Mouse (Mus musculus) hindbrain, embryonic 10.5 days (tissue): ENCODE results near the gene Med22. TPM values are rescaled to one million over a fixed set of nuclear protein-coding genes. Genes with fewer than 3 reads are reported as not detected.

Experiments
- DNase-seq: peaks from one replicate; pipeline ENCODE4 v3.0.0-alpha.2; 2017; ENCODE audit warnings: low spot score
- H3K27ac ChIP-seq: fragments of 300-500 bp; sonication (generic); 2 replicates; pipeline ENCODE4 v1.5.1; 2016; ENCODE audit warnings: mild to moderate bottlenecking, moderate library complexity
- H3K27me3 ChIP-seq: fragments of 300-500 bp; sonication (generic); 2 replicates; pipeline ENCODE4 v1.6.1; 2016; ENCODE audit warnings: mild to moderate bottlenecking; ENCODE audit not compliant: poor library complexity, insufficient read depth, severe bottlenecking
- H3K36me3 ChIP-seq: fragments of 300-500 bp; sonication (generic); 2 replicates; pipeline ENCODE4 v1.6.1; 2016; ENCODE audit warnings: mild to moderate bottlenecking, moderate library complexity
- H3K4me1 ChIP-seq: fragments of 300-500 bp; sonication (generic); replicated peaks from 2 replicates; pipeline ENCODE4 v1.6.1; 2016; ENCODE audit warnings: mild to moderate bottlenecking
- H3K4me3 ChIP-seq: fragments of 300-500 bp; sonication (generic); 2 replicates; pipeline ENCODE4 v1.5.1; 2016; ENCODE audit warnings: mild to moderate bottlenecking, moderate library complexity
- H3K9me3 ChIP-seq: fragments of 300-500 bp; sonication (generic); 2 replicates; pipeline ENCODE4 v1.6.1; 2016; ENCODE audit warnings: mild to moderate bottlenecking, moderate library complexity
- WGBS: fragments of 180-500 bp; shearing (Covaris S2); methylation state at CpG from one replicate; pipeline ENCODE4 v1.1.7; 2016; 5-methylcytosine and 5-hydroxymethylcytosine counted together
- polyA plus RNA-seq: library from polyadenylated mRNA; unstranded; fragments of >200 nt; fragmentation: Nextera tagmentation; extraction: Ambion mirVana; gene quantifications from 2 replicates; pipeline ENCODE4 v1.2.1, GENCODE M21; 2016

Med22 gene
- polyA plus RNA-seq, 1 experiment from 2014 or later, result 130 TPM

DNA sequence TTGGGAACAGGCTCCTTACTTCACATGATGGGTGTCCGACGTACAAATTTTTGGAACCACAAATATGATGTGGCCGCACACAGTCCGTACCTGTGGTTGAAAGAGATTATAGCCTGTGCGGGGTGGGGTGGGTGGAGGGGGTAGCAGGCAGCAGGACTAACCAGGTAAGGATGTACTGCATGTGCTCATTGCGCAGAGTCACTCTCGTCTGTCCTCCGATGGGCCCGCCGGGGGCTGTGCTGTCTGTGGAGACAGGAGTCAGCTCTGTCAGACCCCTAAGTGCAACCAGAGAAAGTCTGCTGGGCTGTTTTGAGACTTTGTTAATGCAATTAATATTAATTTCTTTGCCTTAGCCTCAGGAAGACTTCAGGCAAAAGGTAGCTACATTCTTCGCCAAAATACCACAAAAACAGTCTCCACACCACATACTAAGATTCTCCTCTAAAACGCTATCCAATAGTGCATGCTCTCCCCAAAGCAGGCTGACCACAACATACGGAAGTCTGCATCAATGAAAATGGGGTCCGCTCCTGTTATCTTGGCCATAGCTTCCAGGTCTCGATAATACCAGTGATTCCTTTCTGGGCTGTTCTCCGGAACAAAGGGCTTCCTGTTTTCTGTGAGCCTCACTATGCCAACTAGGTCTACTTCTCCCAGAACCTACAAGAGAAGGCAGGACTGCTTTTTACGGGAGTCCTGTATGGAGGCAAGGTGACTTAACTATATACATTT, 3.1 kb upstream of the Med22 start:
- WGBS, result 88% methylated on average over 17 of the region's 17 CpGs
- DNase-seq, result no peak
- Histone ChIP-seq H3K27ac (no peak overlapping the region), H3K4me3 (no peak overlapping the region), H3K9me3 (no peaks in the 10 kb centered on the region), H3K27me3 (no peaks in the 10 kb centered on the region), H3K4me1 (peaks cover 73% of the 10 kb centered on the region), H3K36me3 (peaks cover 58% of the 10 kb centered on the region)

DNA sequence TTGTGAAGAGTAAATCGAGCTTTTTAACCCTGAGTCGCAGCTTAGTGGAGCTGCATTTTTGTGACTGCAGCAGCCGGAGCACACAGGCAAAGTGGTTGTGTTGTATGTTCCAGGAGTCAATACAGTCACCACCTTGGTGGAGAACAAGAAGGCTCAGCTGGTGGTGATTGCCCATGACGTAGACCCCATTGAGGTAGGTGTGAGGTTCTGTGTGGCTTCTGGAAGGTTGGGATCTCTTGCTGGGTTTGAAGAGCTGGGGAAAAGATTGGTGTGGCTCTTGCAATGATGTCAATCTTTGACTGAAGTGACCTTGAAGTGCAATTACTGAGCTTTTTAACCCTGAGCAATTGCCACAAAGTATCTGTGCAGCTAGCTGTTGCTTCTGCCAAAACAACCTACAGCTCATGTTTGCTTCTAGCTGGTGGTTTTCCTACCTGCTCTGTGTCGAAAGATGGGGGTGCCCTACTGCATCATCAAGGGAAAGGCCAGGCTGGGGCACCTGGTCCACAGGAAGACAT, 1.8 kb upstream of the Med22 start:
- no peak for DNase-seq
- Histone ChIP-seq H3K36me3 (peaks cover 58% of the 10 kb centered on the region), H3K9me3 (no peaks in the 10 kb centered on the region), H3K27me3 (no peaks in the 10 kb centered on the region), H3K4me3 (peak overlapping the region; percentile 95), H3K4me1 (peaks cover 76% of the 10 kb centered on the region), H3K27ac (0 out of 2 replicates have a peak overlapping the region, but pooled peaks have one; percentile 23)
- 79% methylated on average over 5 of the region's 5 CpGs for WGBS

DNA sequence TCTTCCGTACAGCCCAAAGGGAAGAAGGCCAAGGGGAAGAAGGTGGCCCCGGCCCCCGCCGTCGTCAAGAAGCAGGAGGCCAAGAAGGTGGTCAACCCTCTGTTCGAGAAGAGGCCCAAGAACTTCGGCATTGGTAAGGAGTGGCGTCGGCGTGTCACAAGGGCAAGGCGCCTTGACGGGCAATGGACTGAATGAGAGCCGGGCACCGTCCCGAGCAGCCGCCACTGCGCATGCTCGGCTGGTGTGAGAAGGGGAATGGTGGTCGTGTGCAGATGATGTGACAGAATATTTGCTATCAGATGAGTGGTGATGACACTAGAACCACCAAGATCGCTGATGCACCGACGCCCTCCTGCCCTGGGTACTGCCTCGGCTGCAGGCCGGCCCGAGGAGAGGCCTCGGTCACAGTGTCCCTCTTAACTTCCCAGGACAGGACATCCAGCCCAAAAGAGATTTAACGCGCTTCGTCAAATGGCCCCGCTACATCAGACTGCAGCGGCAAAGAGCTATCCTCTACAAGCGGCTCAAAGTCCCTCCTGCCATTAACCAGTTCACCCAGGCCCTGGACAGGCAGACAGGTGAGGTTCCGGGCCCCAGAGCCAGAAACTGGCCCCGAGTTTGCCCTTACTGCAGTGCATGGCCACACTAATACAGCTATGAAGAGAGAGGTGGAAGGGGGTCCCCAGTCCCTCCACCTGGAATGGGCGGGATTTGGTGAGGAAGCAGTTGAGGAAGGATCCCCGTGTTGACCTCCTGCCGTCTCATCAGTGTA, 703 bp upstream of the Med22 start:
- no peaks in the 10 kb centered on the region for H3K27me3 ChIP-seq
- no peaks in the 10 kb centered on the region for H3K9me3 ChIP-seq
- peaks cover 67% of the 10 kb centered on the region for H3K36me3 ChIP-seq
- no peak for DNase-seq
- H3K27ac ChIP-seq, result peak overlapping the region; percentile 95
- H3K4me1 ChIP-seq, result peaks cover 67% of the 10 kb centered on the region
- under 1% methylated on average over 37 of the region's 37 CpGs for WGBS
- peak overlapping the region; percentile 95 for H3K4me3 ChIP-seq

DNA sequence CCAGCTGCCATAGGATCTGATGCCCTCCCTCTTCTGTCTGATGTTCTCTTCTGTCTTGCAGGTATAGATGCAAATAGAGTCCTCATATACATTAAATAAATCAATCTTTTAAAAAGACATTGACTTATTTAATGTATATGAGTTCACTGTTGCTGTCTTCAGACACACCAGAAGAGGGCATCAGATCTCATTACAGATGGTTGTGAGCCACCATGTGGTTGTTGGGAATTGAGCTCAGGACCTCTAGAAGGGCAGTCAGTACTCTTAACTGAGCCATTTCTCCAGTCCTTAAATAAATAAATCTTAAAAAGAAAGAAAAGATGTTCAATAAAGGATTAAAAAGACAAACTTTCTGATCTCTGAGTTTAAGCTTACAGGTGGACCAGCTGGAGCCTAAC, 1.1 kb downstream of the Med22 start:
- peaks cover 51% of the 10 kb centered on the region for H3K4me1 ChIP-seq
- H3K27me3 ChIP-seq, result no peaks in the 10 kb centered on the region
- H3K36me3 ChIP-seq, result peaks cover 80% of the 10 kb centered on the region
- peak overlapping the region; percentile 95 for H3K27ac ChIP-seq
- no peak for DNase-seq
- peak overlapping the region; percentile 95 for H3K4me3 ChIP-seq
- H3K9me3 ChIP-seq, result no peaks in the 10 kb centered on the region

DNA sequence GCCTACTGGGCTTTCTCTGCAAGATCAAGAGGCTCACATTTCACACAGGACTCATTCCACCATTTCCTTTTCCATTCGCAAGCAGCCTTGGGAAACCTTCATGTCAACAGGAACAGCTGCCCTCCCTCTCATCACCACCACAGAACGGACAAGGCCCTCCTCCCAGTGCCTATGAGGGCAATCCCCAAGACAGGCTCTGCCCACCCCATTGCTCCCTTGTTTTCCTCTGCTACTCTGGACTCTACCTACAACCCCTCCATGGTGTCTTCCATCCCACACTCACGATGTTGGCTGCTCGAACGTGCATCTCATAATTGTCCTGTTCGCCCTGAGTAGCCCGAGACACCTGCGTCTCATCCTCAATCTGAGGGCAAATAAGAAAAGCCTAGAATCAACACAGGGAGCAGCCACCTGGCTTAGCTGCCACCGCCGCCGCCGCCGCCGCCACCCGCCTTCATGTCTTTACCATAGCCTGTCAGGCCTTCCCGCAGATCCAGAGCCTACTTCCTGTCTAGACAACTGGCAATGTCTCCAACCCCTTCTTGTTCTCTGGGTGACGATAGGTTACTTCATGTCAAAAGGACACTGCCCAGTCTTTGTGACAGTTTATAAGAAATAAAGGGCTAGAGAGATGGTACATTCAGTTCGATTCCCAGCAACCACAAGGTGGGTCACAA, 1.6 kb downstream of the Med22 start:
- WGBS, result 89% methylated on average over 18 of the region's 18 CpGs
- no peaks in the 10 kb centered on the region for H3K9me3 ChIP-seq
- peak overlapping the region; percentile 95 for H3K4me3 ChIP-seq
- H3K27me3 ChIP-seq, result no peaks in the 10 kb centered on the region
- no peak for DNase-seq
- peak overlapping the region; percentile 4; the same call in 1 of the 2 replicates for H3K27ac ChIP-seq
- H3K4me1 ChIP-seq, result peaks cover 52% of the 10 kb centered on the region
- peaks cover 78% of the 10 kb centered on the region for H3K36me3 ChIP-seq

DNA sequence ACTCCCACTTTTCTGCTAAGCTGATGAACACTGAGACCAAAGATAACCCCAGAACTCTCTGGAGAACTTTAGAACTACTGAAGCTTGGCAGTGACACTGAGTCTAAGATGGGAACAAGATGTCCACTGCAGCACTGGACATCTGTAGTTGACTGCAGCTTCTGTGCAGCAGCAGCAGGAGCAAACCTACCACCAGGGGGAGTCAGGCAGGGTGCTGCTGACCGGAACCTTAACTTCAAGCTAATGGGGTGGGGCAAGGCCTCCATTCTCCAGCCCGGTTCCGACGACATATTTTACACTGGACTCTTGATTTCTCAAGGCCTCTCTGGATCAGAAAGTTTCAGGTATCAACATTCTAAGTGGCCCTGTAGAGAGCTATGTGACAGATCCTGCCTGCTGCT, 3.4 kb downstream of the Med22 start:
- Histone ChIP-seq H3K36me3 (peaks cover 61% of the 10 kb centered on the region), H3K9me3 (no peaks in the 10 kb centered on the region), H3K4me3 (no peak overlapping the region), H3K4me1 (peaks cover 51% of the 10 kb centered on the region), H3K27ac (no peak overlapping the region), H3K27me3 (no peaks in the 10 kb centered on the region)
- WGBS, result 75% methylated on average over 4 of the region's 4 CpGs
- DNase-seq, result peak; percentile 44

DNA sequence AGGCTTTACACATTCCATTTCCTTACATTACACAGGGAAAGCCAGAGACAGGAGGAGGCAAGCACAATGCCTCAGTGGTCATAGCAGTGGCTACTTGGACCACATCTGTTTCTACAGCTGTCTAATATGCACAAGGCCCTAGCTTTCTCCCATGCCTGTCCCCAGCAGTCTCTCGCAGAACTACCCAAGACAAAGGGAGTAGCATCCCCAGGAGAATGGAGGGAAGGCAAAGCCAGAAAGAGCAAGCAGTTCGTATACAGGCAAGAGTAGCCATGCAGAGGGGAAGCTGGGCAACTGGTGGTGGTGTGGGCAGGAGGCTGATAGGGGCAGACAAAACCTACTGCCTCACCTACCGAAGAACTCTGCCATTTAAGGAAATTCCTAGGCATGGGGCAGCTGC, 4.0 kb downstream of the Med22 start:
- no peak for DNase-seq
- peaks cover 54% of the 10 kb centered on the region for H3K36me3 ChIP-seq
- WGBS, result 93% methylated on average over 3 of the region's 3 CpGs

DNA sequence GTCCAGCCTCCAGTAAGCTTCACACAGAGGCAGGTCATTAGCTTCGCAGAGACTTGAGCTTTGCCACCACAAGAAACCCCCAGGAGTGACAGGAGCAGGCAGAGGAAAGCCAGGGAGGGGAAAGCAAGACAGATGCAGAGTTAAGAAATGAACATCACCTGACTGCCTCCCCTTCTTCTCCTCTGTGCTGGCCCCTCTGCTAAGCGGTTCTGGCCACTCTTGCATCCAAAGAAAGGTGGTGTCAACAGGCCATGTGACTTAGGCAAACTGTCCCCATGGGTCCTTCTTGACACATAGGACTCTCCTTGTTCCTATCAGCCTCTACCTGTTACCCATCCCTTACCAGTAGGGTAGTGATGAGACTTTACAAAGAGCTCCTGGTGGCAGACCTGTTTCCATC, 4.5 kb downstream of the Med22 start:
- peaks cover 51% of the 10 kb centered on the region for H3K36me3 ChIP-seq
- H3K27ac ChIP-seq, result no peak overlapping the region
- peaks cover 55% of the 10 kb centered on the region for H3K4me1 ChIP-seq
- no peaks in the 10 kb centered on the region for H3K27me3 ChIP-seq
- 0 out of 2 replicates have a peak overlapping the region, but pooled peaks have one; percentile 13 for H3K4me3 ChIP-seq
- H3K9me3 ChIP-seq, result no peaks in the 10 kb centered on the region
- DNase-seq, result no peak
- 93% methylated on average over 2 of the region's 2 CpGs for WGBS

More for the DNA sequence above, 4.0 kb downstream of the Med22 start:
- H3K9me3 ChIP-seq, result no peaks in the 10 kb centered on the region
- no peak overlapping the region for H3K4me3 ChIP-seq
- H3K27me3 ChIP-seq, result no peaks in the 10 kb centered on the region
- peaks cover 51% of the 10 kb centered on the region for H3K4me1 ChIP-seq
- H3K27ac ChIP-seq, result no peak overlapping the region

DNA sequence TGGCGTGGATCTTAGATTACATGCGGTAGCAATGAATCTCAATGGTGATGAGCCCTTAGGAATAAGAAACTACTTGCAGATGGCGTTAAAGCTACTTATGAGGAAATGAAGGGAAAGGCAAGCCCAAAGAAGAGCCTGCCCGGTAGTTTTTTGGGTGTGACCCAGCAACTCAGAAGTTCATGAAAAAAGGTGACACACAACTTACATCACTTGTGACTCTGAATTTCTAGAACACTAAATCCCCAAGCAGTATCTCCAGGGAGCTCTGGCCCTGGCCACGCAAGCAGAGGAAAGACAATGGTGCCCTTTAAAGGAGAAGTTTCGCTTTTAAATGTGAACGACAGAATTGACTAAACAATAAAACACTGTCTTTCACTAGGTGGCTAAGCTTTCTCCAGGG, 7.2 kb downstream of the Med22 start:
- H3K4me1 ChIP-seq, result peaks cover 39% of the 10 kb centered on the region
- no peaks in the 10 kb centered on the region for H3K9me3 ChIP-seq
- peak overlapping the region; percentile 87 for H3K4me3 ChIP-seq
- no peaks in the 10 kb centered on the region for H3K27me3 ChIP-seq
- peaks cover 65% of the 10 kb centered on the region for H3K36me3 ChIP-seq
- DNase-seq, result no peak
- 13% methylated on average over 7 of the region's 7 CpGs for WGBS
- peak overlapping the region; percentile 90 for H3K27ac ChIP-seq

DNA sequence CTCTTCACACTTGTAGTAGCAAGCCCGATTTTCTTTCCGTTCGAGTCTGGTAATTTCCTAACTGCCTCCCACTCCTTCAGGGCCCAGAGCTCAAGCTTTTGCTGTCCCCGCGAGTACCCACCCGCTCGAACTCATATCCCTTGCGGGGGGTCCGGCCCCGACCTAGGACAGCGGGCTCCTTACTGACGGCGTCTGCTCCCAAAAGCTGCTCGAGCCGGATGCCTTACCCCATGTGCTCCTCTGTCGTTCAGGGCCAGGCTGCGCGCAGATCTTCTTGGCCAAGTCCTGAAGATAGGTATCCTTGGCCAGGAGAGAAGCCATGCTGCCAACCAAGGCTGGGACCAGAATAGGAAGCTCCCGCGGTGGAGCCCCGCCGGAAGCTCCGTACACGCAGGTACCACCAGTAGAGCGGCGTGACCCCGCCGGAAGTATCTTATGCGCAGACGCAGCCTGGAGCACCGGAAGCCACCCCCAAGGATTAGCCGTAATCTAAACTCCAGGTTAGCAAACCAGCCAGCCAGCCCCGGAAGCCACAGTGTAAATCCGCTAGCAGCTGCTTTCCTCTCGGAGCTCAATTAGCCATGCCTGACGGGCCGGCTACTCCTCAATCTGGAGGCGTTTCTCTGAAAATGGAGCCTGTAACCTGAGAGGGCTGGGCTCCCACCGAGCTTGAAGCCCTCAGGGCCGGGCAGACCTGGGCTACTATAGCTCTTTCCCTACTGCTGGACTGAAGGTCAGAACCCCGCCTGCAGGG, 7.8 kb downstream of the Med22 start, which contains the start of gene Surf6:
Gene Surf6 (minus strand): TSS at position 413 of the 754 bp plus-strand sequence.
- Histone ChIP-seq H3K4me1 (peaks cover 32% of the 10 kb centered on the region), H3K27me3 (no peaks in the 10 kb centered on the region), H3K27ac (peak within 1 kb of the TSS; percentile 90), H3K9me3 (no peaks in the 10 kb centered on the region), H3K36me3 (peaks cover 65% of the 10 kb centered on the region), H3K4me3 (peak within 1 kb of the TSS; percentile 87)
- under 1% methylated on average over 41 of the region's 41 CpGs for WGBS
- DNase-seq, result peak; percentile 97

DNA sequence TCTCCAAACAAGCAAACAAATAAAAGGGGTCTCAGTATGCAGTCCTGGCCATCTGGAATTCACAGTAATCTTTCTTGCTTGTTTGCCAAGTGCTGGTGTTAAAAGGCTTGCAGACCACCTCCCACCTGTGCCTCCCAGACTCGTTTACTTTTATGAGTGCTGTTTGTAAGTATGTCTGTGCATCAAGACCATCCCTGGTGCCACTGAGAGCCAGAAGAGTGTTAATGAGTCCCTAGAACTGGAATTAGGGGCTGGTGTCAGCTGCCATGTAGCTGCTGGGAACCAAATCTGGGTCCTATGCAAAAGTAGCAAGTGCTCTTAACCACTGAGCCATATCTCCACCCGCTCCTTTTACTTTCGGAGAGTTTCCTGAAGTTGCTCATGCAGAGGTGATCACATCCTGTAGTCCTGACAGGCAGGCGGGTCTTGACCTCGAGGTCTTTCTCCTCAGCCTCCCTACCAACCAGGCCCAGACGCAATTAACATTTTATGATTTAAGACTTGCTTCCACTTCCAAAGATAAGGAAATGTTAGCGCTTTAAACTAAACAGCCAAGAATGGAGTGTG, 8.6 kb downstream of the Med22 start:
- no peak for DNase-seq
- peaks cover 27% of the 10 kb centered on the region for H3K4me1 ChIP-seq
- peak overlapping the region; percentile 87 for H3K4me3 ChIP-seq
- peaks cover 65% of the 10 kb centered on the region for H3K36me3 ChIP-seq
- no peaks in the 10 kb centered on the region for H3K27me3 ChIP-seq
- WGBS, result 16% methylated on average over 7 of the region's 7 CpGs
- peak overlapping the region; percentile 90 for H3K27ac ChIP-seq
- no peaks in the 10 kb centered on the region for H3K9me3 ChIP-seq

DNA sequence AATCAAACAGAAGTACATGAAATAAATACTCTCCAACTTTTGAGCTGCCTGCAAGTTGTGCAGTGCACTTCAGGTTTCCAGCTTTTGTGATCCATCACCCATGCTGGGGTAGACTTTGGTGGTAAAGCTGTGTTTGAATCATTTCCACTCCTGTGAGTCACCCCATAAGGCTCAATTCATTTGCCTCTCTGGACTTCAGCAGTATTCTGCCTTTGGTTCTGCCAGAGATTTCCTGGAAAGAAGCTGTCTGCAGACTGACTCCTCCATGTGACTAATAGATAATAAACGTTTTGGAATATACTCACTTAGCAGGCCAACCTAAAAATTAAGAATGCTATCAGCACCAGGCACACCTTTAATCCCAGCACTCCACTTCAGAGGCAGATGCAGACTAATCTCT, 9.7 kb downstream of the Med22 start:
- no peaks in the 10 kb centered on the region for H3K27me3 ChIP-seq
- WGBS, result 83% methylated on average over 1 of the region's 1 CpGs
- H3K4me3 ChIP-seq, result no peak overlapping the region

More for the DNA sequence above, 9.7 kb downstream of the Med22 start:
- peaks cover 27% of the 10 kb centered on the region for H3K4me1 ChIP-seq
- peaks cover 65% of the 10 kb centered on the region for H3K36me3 ChIP-seq
- no peaks in the 10 kb centered on the region for H3K9me3 ChIP-seq
- no peak overlapping the region for H3K27ac ChIP-seq
- no peak for DNase-seq
